Mouse (Mus musculus) E14TG2a.4 (cell line): ENCODE measurements around the gene Unc45b.
"Not testable (repeated sequence)": the region's sequence is repeated elsewhere in the genome, so short reads cannot be mapped to it uniquely, and the experiment has no call there.

Experiments
- CTCF ChIP-seq: conservative IDR thresholded peaks from 2 replicates; pipeline ENCODE4 v1.5.1; 2014; ENCODE audit warnings: low read length
- NANOG ChIP-seq: IDR thresholded peaks from 2 replicates; pipeline ENCODE4 v1.6.1; 2014; ENCODE audit warnings: borderline replicate concordance, low read length, mixed read lengths
- POU5F1 ChIP-seq: IDR thresholded peaks from 2 replicates; pipeline ENCODE4 v1.6.1; 2014; ENCODE audit warnings: low read length, borderline replicate concordance

DNA sequence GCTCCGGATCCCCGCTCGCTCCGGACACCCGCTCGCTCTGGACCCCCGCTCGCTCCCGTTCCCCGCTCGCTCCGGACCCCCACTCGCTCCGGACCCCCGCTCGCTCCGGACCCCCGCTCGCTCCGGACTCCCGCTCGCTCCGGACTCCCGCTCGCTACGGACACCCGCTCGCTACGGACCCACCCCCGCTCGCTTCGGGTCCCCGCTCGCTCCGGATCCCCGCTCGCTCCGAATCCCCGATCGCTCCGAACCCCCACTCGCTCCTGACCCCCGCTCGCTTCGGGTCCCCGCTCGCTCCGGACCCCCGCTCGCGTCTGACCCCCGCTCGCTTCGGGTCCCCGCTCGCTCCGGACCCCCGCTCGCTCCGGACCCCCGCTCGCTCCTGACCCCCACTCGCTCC lies 20.8 kb downstream of the Unc45b start:
- not testable (repeated sequence) for TF ChIP-seq CTCF, POU5F1, NANOG
